ENCODE assay signal across 23 mouse cellular contexts in genomic region chr6:36736763-36737162, GRCm38 (mm10).
"Had no signal": no experiment of that assay in that cellular context is flagged by ENCODE, and none has a peak within 500 bp of the region (broad histone marks: within the 10 kb centered on the region; RNA-seq: fewer than 3 reads in every experiment).

No protein-coding gene starts in this region.

- H3K27me3 ChIP-seq: heart, embryonic 12.5 days; hindbrain, embryonic 13.5 days; hindbrain, embryonic 15.5 days; intestine, embryonic 15.5 days; limb, embryonic 12.5 days; liver, embryonic 13.5 days had no signal

- H3K4me1 ChIP-seq: heart, embryonic 10.5 days; heart, embryonic 12.5 days; hindbrain, embryonic 13.5 days; hindbrain, embryonic 15.5 days; intestine, embryonic 15.5 days; limb, embryonic 10.5 days; limb, embryonic 12.5 days; liver, embryonic 13.5 days had no signal

- H3K27ac ChIP-seq: gastrocnemius, adult 2 months; heart, embryonic 10.5 days; hindbrain, embryonic 13.5 days; hindbrain, embryonic 15.5 days; intestine, embryonic 15.5 days; limb, embryonic 10.5 days; limb, embryonic 12.5 days; liver, embryonic 13.5 days had no signal

- H3K36me3 ChIP-seq: liver, embryonic 13.5 days had no signal

- H3K4me3 ChIP-seq: gastrocnemius, adult 2 months; heart, embryonic 10.5 days; heart, embryonic 12.5 days; hindbrain, embryonic 13.5 days; hindbrain, embryonic 15.5 days; intestine, embryonic 15.5 days; left cerebral cortex, adult 2 months; limb, embryonic 10.5 days; limb, embryonic 12.5 days; liver, embryonic 13.5 days had no signal

- DNase-seq: gastrocnemius, adult 2 months; gastrocnemius, postnatal 10 days; gastrocnemius, postnatal 25 days; heart, adult 18-20 months; heart, postnatal 10 days; heart, postnatal 4 days; kidney, adult 18-20 months; kidney, adult 8-10 months; kidney, postnatal 10 days; kidney, postnatal 25 days; kidney, postnatal 4 days; liver; liver, embryonic 13.5 days had no signal

- ATAC-seq: inflammation-experienced regulatory T-cells, adult 6 months; intestine, embryonic 15.5 days; intestine, postnatal 0 days had no signal
